Mouse (Mus musculus) brain, embryonic 14.5 days (tissue): ENCODE data around the gene B2m.

Experiments
- CTCF ChIP-seq: fragments of 200-500 bp; IDR thresholded peaks from 2 replicates; pipeline ENCODE4 v1.5.1; 2012; ENCODE audit warnings: inconsistent platforms, mild to moderate bottlenecking, moderate library complexity, borderline replicate concordance; ENCODE audit not compliant: insufficient read depth, insufficient read length; ENCODE audit errors: extremely low read depth
- POLR2A ChIP-seq: fragments of 200-500 bp; IDR thresholded peaks from 2 replicates; pipeline ENCODE4 v1.6.1; 2012; ENCODE audit warnings: mild to moderate bottlenecking, inconsistent platforms, borderline replicate concordance; ENCODE audit not compliant: poor library complexity, insufficient read depth, insufficient read length, severe bottlenecking; ENCODE audit errors: extremely low read depth

DNA sequence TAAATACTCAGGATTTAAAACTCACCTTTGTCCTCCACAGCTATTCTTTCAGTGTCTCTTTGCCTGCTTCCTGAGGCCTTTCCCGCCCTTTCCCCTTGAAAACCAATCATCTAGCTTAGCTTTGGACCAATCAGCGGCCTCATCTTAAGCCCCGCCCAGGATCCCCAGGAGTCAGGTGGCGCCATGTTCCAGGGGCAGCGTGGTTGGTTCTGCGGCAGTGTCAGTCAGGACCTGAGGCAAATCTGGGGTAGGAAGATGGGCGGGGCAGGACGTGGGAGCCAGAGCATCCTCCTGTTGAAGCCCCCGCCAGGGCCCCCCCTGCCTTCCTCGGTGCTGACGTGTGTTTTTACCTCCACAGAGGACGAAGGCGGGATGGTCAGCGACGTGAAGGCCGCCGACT, 38.6 kb downstream of the B2m start, which contains the start of the genes Patl2 and Terb2:
- TF ChIP-seq CTCF, result no peak
- TF ChIP-seq POLR2A, result no peak
